Mouse (Mus musculus): ENCODE results near the gene Lrp3.
"Not testable (repeated sequence)": the region's sequence is repeated elsewhere in the genome, so short reads cannot be mapped to it uniquely, and the experiment has no call there.

The Lrp3 gene

DNA sequence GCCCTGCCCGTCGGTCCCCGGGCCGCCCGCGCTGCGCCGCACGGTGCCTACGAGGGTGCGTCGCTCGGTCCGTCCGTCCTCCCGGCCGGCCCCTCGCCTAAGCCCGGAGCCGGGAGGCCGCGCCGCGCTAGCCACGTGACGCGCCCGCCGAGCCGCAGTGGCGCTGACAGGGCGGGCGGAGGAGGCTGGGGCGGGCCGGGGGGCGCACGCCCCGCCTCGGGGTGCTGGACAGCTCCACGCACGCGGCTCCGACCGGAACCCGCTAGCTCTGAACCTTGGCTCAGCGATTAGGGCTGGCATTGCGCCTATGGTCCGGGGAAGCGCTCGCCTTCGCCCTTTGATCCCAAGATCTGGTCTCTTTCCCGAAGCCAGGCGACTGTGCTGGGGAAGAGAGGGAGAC, at the start of gene Lrp3:
Gene Lrp3, minus strand, starts transcription at position 274 of the 400 bp plus-strand sequence.
- DNase-seq (ENCODE audit: low read depth, low spot score): peak; percentile 57

DNA sequence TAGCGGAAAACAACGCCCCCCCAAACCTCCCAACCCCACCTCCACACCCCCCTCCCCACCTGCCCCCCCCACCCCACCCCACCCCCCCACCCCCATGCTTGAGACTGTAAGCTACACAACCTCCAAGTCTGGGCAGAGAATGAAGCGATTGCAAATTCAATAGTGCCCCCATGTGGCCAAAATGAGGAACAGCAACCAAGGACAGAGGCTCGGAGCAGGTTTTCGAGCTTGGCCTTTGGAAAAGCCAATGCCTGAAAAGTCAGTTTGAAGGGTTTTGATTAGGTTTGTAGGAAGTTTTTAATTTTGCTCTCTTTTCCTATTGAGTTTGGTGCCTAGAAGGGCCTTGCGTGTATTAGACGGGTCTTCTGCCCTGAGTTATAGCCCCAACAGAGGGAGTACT, 49.4 kb upstream of the Lrp3 start:
- DNase-seq (ENCODE audit: low read depth, low spot score): peak; percentile 36

DNA sequence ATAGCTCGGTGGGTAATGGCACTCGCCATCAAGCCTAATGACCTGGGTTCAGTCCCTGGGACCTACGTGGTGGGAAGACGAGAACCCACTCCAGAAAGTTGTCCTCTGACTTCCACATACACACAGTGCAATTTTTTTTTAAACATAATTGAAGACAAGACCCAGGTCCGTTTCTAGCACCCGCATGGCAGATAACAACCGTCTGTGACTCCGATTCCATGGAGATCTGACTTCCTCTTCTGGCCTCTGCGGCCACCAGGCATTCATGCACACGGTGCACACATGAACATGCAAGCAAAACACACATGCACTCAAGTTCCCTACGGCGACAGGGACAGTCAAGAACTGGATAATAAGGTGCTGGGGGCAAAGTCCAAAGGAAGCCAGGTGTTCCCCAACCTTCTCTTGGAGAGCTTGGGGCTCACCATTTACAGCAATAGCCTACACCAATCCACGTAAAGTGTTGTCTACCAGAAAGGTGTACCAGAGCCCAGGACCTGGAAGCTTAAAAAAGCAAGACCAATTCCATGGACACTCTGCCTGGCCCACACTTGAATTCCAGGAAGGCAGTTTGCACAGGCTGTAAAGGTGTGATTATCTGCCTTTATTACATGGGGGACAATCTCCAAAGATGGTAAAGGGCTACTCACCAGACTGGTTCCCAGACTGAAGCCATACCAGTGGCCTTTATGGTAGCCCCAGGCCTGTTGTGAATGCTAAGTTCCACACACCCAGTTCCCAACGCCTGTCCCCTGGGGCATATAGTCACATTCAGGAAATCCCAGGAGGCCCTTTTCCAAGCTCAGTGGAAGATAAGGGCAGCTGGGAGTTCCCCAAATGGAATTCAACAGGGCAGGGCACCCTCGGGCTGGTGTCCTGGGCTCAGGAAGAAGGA, 48.5 kb upstream of the Lrp3 start:
- no peak for DNase-seq (ENCODE audit: low read depth, low spot score)

DNA sequence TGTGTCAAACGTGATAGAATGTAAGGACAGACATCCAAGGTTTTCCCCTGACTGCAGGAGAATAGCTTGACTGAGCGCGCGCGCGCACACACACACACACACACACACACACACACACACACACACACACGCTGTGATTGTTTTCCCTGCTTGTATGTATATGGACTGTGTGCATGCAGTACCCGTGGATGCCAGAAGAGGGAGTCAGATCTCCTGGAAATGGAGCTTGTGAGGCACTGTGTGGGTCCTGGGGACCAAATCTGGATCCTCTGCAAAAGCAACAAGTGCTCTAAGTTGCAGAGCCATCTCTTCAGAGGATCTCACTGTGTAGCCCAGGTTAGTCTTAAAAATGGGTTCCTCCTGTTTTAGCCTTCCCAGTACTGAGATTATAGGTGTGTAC, 44.1 kb upstream of the Lrp3 start:
- DNase-seq (ENCODE audit: low read depth, low spot score): no peak

DNA sequence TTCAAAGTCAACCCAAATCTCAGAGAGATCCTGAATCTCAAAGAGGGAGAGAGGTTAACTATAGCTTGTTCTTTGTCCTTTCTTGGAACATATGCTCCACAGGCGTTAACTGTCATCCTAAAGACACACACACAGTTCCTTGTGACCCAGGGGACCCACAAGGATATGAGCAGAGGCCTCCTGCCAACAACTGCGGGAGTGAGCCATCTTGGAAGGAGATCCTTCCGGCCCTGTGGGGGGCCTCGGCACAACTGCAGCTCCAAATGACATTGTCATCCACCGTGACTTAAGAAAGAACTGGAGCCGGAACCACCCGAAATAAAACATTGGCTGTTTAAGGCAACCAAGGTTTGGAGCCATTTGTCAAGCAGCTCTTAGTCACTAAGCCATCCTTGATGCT, 43.0 kb upstream of the Lrp3 start:
- no peak for DNase-seq (ENCODE audit: low read depth, low spot score)

DNA sequence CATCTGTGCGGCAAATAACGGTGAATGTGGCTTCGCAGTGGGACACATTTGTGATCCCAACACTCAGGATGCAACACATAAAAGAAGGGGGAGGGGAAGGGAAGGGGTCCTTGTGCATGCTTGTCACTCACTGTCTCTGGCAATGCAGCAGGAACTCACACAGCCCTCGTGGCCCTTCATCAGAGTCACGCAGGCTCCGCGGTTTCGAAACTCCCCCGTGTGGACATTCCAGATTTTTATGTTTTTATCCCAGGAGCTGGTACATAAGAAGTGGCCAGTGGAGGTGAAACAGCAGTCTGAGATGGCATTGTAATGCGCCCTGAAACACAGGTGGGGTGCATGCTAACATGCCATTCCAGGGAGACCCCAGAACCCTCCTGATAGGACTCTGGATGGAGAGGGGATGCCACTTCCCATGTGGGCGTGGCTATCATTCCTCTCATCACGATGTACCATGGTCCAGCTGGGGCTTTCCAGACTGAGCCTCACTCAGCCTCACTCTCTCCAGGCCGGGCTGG, 36.8 kb upstream of the Lrp3 start:
- DNase-seq (ENCODE audit: low read depth, low spot score): peak; percentile 24

DNA sequence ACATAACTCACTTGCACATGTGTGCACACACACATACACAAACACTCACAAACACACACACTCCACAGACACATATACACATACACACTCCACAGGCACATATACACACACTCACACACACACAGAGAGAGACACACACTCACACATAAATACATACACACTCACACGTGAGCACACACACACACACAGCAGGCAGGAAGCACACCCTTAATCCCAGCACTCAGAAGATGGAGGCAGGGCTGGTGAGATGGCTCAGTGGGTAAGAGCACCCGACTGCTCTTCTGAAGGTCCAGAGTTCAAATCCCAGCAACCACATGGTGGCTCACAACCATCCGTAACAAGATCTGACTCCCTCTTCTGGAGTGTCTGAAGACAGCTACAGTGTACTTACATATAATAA, 22.6 kb upstream of the Lrp3 start:
- DNase-seq (ENCODE audit: low read depth, low spot score): not testable (repeated sequence)

DNA sequence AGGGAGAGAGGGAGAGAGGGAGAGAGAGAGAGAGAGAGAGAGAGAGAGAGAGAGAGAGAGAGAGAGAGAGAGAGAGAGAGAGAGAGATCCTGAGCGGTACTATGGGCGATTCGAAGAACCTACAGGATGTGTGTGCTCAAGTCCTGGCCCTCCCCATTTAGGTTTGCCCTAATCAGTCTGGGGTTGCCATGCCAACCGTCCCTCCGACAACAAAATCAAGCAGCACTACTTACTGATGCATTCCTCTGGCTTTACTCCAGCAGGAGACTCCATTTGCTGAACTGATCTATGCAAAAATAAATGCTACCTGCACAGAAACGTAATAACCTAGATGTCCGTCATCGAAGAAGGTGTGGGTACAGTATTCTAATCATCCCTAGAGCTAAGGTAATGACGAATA, 20.0 kb upstream of the Lrp3 start:
- DNase-seq (ENCODE audit: low read depth, low spot score): peak; percentile 67

DNA sequence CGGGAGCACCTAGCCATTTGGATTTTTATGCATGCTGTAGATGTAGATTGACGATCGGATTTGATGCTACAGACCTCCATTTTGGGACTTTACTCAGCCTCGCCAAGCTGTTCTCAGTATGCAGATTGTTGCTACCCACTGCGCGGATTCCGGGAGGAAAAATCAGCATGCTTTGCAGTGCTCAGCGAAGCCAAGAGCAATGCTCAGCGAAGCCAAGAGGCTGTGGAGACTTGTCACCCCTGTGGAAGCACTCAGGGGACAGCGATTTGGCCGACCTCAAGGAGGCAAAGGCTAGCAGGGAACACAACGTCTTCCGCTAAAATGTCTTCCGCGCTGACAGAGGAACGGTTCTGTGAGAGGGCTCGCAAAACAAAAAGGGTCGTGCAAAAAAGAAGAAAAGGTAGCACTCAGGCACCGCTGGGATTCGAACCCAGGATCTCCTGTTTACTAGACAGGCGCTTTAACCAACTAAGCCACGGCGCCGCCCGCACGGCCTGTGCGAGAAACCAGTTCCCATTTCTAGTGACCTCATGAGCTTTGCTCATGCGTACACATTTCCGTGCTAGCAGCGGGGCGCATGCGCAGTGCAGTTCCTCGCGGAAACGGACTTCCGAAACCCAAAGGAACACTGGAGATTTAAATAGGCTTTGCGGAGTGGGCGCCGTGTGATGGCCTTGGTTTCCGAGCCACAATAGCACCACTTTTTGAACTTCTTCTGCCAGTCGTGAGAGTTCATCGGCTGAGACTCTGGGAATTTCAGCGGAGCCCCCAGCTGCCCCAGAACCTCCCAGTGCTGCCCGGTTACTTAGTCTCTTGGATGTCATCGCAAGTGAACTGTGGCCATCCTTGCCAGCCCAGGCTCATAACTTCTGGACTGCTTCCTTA, 19.3 kb upstream of the Lrp3 start:
- peak; percentile 98 for DNase-seq (ENCODE audit: low read depth, low spot score)

DNA sequence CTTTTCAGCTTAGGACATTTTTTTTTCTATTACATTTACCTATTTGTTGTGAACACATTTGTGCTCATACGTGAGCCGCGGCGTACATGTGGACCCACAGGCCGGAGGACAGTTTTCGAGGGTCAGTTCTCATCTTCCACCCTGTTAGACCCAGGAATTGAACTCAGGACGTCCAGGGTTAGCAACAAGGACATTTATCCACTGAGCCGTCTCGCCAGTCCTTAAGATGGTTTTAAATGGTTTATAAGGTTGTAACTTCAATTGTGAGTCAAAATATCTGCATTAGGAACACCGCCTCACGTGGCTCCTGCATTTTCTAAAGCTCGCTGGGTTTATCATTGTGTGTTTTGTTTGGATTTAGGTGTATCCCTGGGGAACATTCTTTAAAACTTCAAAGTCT, 18.6 kb upstream of the Lrp3 start:
- no peak for DNase-seq (ENCODE audit: low read depth, low spot score)

DNA sequence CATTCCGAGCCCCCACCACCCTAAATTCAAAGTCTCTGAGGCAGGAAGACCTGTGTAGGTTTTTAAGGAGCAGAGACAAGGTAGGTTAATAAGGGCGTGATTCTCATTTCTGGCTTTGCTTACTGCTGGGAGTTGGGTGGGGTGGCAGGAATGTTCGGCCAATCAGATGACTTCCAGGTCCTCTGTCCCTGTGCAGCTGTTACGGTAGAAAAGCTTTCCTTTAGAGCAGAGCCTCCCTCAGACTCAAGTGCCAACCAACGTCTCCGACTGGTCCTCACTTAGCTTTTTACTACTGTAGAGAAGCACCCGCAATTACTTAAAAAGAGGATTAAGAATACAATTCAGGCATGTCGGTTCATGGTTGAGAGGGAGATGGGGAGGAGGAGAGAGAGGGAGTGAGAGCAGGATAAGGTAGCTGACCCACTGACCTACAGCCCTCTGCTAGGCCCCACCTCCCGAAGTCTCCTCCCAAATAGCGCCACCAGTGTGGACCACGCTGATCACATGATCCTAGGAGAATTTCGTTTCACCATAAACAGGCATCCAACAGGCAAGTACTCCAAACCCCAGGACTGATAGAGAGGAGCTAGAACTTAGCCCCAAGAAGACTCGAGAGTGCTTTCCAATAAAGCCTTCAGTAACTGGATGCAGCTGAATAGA, 17.6 kb upstream of the Lrp3 start:
- no peak for DNase-seq (ENCODE audit: low read depth, low spot score)

DNA sequence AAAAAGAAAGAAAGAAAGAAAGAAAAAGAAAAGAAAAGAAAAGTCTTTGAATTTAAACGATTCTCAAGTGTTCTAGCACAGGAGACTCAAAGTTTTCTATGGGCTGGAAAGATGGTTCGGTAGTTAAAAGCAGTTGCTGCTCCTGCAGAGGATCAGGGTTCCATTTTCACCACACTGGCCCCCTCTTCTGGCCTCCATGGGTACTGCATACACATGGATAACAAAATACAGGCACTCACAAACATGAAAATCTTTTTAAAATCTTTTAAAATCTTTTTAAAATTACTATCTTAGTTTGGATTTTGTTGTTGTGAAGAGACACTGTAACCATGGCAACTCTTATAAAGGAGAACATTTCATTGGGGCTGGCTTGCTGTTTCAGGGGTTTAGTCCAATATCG, 15.0 kb upstream of the Lrp3 start:
- no peak for DNase-seq (ENCODE audit: low read depth, low spot score)

DNA sequence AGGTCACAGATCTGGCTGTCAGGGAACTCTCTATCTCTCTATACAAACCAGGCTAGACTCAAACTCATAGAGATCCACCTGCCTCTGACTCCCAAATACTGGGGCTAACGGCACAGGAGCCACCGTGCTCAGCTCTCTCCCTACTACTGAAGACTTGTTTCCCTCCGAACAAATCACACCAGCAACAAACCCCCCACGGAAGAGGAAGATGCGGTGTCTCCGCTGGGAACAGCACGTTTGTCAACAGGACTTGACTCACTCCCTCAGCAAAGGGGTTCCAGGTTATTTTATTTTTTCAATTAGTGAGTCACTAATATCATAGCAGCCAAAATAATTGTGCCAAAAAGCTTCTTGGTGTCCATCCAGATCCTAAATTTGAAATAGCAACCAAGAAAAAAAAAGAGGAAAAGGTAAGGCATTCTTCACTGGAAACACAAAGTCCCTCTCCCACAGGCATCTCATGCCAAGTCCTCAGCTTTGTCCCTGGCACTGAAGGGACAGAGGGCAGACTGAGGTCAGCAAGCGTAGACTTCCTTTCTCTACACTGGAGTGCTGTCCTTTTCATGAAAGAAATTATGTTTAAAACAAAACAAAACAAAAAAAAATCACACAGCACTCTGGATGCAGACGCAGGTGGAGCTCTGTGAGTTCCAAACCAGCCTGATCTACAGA, 5.5 kb upstream of the Lrp3 start:
- DNase-seq (ENCODE audit: low read depth, low spot score): no peak

DNA sequence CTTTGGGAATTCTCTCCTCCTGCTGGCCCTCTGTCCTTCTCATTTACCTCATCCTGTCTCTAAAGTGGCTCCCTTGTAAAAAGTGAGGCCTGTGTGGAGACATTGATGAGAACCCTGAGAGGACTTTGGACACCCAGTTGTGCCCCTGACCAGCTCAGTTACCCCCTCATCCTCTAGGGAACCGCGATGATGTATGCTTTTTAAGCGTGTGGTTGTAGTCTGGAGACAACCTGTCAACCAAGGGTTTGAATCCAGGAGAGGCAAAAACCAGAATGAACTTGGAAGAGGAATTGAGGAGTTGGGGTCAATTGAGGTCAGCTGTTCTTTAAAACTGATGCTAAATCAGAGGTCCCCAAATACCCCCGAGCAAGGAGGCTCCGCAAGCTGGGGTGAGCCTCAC, 433 bp upstream of the Lrp3 start:
- no peak for DNase-seq (ENCODE audit: low read depth, low spot score)

DNA sequence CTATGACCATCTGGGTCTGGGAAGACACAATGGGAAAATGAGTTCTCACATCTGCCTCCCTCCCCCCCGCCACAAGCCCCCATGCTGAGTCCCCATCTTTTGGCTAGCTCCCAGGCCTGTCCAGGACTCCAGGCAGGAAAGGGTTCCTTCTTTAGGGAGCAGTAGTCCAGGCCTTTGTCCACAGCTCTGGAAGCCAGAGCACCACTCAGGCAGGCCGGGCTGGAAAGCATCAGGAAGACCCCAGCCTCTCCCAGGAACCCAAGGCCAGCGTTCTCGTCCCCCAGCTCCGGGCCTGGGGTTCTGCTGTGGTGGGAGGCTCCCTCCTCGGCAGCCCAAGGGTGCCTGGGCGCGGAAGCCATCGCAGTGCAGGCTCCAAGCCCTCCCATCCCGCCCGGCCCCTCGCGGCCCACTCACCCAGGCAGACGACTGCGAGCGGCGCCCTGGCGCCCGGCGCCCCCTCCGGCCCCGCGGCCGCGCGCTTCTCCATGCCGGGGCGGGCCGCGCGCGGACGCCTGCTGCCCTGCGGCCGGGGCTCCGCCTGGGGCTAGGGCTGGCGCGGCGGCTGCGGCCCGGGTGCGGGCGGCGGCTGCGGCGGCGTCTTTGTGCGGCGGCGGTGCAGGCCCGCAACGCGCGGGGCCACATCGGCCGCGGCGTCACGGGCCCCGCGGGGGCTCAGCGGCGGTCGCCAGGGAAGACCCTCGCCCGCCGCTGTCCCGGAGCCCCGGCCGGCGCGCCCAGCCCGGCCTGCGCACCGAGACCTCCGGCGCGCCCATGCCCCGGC, 666 bp downstream of the Lrp3 start:
- DNase-seq (ENCODE audit: low read depth, low spot score): no peak

DNA sequence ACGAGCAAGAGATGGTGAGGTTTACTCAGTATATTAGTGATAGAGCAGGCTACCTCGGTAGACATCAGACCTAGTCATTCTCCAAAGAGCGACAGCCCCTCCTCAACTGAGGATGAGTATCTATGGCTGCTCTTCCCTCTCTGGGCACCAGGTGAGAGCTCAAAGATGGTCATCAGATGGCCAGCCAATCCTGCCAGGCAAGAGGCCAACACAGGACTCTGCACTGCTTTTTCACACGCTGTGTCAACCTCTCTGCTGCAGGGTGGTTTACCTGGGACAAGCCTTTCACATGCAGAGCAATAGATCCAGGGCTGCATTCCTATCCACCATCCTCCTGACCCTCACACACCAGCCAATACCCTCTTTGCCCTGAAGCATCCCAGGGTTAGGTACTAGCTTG, 3.5 kb downstream of the Lrp3 start:
- no peak for DNase-seq (ENCODE audit: low read depth, low spot score)

DNA sequence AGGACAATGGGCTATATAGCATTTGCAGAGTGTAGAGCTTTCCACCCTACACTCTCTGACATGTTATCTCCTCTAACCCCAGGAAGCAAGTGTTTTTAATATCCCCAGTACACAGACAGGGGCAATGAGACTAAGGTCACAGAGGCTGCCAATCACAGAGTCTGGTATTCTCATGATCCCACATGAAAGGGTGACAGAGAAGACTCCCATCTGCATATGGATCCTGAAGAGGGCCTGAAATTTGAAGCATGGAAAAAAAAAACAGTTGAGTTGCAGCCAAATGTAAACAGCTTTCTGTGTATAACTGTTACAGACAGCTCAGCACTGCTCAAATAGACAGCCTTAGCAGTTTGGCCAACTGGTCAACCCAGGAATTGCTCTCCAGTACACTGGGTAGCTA, 15.5 kb downstream of the Lrp3 start:
- DNase-seq (ENCODE audit: low read depth, low spot score): no peak

DNA sequence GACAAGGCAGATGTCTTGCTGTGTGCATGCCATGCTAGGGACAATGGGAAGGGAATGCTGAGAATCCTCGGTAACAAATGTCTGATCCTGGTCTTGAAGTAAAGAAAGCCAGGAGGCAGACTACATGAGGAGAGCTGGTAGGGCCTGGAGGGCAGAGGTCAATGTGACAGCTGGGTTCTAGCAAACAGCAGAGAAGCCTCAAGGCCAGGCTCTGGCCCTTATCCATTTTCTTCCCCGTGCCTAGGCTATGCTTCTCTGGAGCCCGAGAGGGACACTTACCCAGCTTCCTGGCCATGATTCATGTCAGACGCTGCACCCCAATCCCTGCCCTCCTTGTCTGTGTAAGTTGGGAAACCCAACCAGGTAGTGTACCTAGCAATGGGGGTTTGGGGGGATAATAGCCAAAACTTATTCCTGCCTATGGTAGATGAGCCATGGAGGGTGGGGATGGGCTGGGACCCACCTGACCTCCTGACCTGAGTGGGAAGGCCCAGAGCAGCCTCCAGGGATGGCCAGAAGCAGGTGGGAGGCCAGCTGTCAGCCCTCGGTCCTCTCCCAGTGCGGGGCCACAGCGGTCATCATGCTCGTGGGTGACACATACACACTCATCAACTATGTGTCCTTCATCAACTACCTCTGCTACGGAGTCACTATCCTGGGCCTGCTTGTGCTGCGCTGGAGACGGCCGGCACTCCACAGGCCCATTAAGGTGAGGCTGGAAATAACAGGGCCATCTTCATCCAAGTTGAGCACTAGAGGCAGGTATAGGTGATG, 16.1 kb downstream of the Lrp3 start:
- no peak for DNase-seq (ENCODE audit: low read depth, low spot score)

DNA sequence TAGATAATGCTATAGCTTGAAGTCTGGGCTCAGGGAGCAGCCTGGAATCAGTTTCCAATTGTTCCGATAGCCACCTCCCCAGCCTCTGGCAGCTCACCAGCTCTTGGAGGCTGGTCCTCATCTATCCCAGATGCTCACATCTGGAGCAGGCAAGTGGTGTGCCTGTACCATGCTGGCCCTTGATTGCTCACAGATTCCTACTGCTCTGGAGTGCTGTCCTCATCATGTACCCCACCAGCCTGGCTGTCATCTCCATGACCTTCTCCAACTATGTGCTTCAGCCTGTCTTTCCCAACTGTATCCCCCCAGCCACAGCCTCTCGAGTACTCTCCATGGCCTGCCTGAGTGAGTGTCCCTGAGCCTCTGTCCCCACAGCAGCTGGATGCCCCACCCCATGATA, 18.3 kb downstream of the Lrp3 start:
- no peak for DNase-seq (ENCODE audit: low read depth, low spot score)

DNA sequence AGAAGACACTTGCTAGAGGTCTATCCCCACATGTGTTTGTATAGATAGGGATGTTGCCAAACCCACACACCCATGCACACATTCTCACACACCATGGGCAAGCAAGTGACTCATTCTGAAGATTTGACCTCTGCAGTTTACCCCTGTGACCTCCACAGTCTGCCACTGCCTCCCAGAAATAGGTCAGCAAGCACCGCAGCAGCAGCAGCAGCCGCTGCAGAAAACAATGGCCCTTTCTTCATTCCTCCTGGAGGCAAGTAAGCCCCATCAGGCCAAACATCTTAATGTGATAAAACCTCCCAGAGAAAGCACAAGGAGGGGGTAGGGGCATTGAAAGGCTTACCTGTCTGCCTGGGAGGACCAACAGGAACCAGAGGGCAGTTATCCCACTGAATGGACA, 24.0 kb downstream of the Lrp3 start:
- DNase-seq (ENCODE audit: low read depth, low spot score): no peak
